Mouse (Mus musculus): ENCODE measurements around the gene Oip5. TPM values are rescaled to one million over a fixed set of nuclear protein-coding genes. Genes with fewer than 3 reads are reported as not detected.

Oip5 gene
- polyA plus RNA-seq, 1 experiment: 0.38 TPM

GRCm38 (mm10) chr2:119584282-119584681 lies 34.0 kb downstream of the Oip5 start:
- Histone ChIP-seq H3K27me3 (replicated peaks; ENCODE audit: control insufficient read depth, insufficient read depth, low read length) (no peaks in the 10 kb centered on the region), H3K27ac (ENCODE audit: insufficient read depth, low read depth, low read length) (no peak overlapping the region), H3K4me3 (ENCODE audit: insufficient read depth, low read depth, low read length) (no peak overlapping the region), H3K4me1 (ENCODE audit: control insufficient read depth, insufficient read depth, low read length) (no peaks in the 10 kb centered on the region), H3K36me3 (ENCODE audit: control insufficient read depth, insufficient read depth, low read length) (0 out of 2 replicates have a peak, but pooled peaks cover 1% of the 10 kb centered on the region)
- TF ChIP-seq POLR2A (IDR thresholded peaks at IDR 0.05; ENCODE audit: low read depth, low read length): no peak
- no peak for TF ChIP-seq CTCF (conservative IDR thresholded peaks at IDR 0.05; ENCODE audit: insufficient read depth, insufficient read length, low read depth, low read length)
- 87% methylated on average over 8 of the region's 8 CpGs for WGBS
- no peak for DNase-seq

GRCm38 (mm10) chr2:119583439-119583838 lies 34.8 kb downstream of the Oip5 start:
- H3K4me3 ChIP-seq (ENCODE audit: insufficient read depth, low read depth, low read length): no peak overlapping the region
- 0 out of 2 replicates have a peak, but pooled peaks cover 1% of the 10 kb centered on the region for H3K36me3 ChIP-seq (ENCODE audit: control insufficient read depth, insufficient read depth, low read length)
- no peaks in the 10 kb centered on the region for H3K27me3 ChIP-seq (replicated peaks; ENCODE audit: control insufficient read depth, insufficient read depth, low read length)
- no peak for TF ChIP-seq POLR2A (IDR thresholded peaks at IDR 0.05; ENCODE audit: low read depth, low read length)
- no peak for TF ChIP-seq CTCF (conservative IDR thresholded peaks at IDR 0.05; ENCODE audit: insufficient read depth, insufficient read length, low read depth, low read length)
- H3K27ac ChIP-seq (ENCODE audit: insufficient read depth, low read depth, low read length): no peak overlapping the region
- H3K4me1 ChIP-seq (ENCODE audit: control insufficient read depth, insufficient read depth, low read length): no peaks in the 10 kb centered on the region
- WGBS: 76% methylated on average over 2 of the region's 2 CpGs
- DNase-seq: no peak

GRCm38 (mm10) chr2:119581571-119581970 lies 36.7 kb downstream of the Oip5 start:
- 90% methylated on average over 3 of the region's 3 CpGs for WGBS
- no peak for DNase-seq
- Histone ChIP-seq H3K27me3 (replicated peaks; ENCODE audit: control insufficient read depth, insufficient read depth, low read length) (no peaks in the 10 kb centered on the region), H3K27ac (ENCODE audit: insufficient read depth, low read depth, low read length) (no peak overlapping the region), H3K4me1 (ENCODE audit: control insufficient read depth, insufficient read depth, low read length) (no peaks in the 10 kb centered on the region), H3K36me3 (ENCODE audit: control insufficient read depth, insufficient read depth, low read length) (0 out of 2 replicates have a peak, but pooled peaks cover 1% of the 10 kb centered on the region), H3K4me3 (ENCODE audit: insufficient read depth, low read depth, low read length) (no peak overlapping the region)
- TF ChIP-seq POLR2A (IDR thresholded peaks at IDR 0.05; ENCODE audit: low read depth, low read length) (no peak), CTCF (conservative IDR thresholded peaks at IDR 0.05; ENCODE audit: insufficient read depth, insufficient read length, low read depth, low read length) (no peak)

- Histone ChIP-seq H3K4me1 (ENCODE audit: control insufficient read depth, insufficient read depth, low read length) (peaks cover 4% of the 10 kb centered on the region; the same call in 1 of the 2 replicates), H3K4me3 (ENCODE audit: insufficient read depth, low read depth, low read length) (no peak overlapping the region), H3K27ac (ENCODE audit: insufficient read depth, low read depth, low read length) (no peak overlapping the region), H3K36me3 (ENCODE audit: control insufficient read depth, insufficient read depth, low read length) (peaks cover 3% of the 10 kb centered on the region; the same call in 1 of the 2 replicates), H3K27me3 (replicated peaks; ENCODE audit: control insufficient read depth, insufficient read depth, low read length) (no peaks in the 10 kb centered on the region)
- WGBS: 32% methylated on average over 1 of the region's 1 CpGs
- DNase-seq: peak; percentile 72
- TF ChIP-seq CTCF (conservative IDR thresholded peaks at IDR 0.05; ENCODE audit: insufficient read depth, insufficient read length, low read depth, low read length) (no peak), POLR2A (IDR thresholded peaks at IDR 0.05; ENCODE audit: low read depth, low read length) (no peak)
Measured at GRCm38 (mm10) chr2:119572471-119572870, 45.8 kb downstream of the Oip5 start.

GRCm38 (mm10) chr2:119566182-119566855 lies 52.0 kb downstream of the Oip5 start:
- H3K27ac ChIP-seq (ENCODE audit: insufficient read depth, low read depth, low read length): no peak overlapping the region
- TF ChIP-seq CTCF (conservative IDR thresholded peaks at IDR 0.05; ENCODE audit: insufficient read depth, insufficient read length, low read depth, low read length) (no peak), POLR2A (IDR thresholded peaks at IDR 0.05; ENCODE audit: low read depth, low read length) (no peak)
- no peak overlapping the region for H3K4me3 ChIP-seq (ENCODE audit: insufficient read depth, low read depth, low read length)
- DNase-seq: peak; percentile 88
- no peaks in the 10 kb centered on the region for H3K27me3 ChIP-seq (replicated peaks; ENCODE audit: control insufficient read depth, insufficient read depth, low read length)
- peaks cover 8% of the 10 kb centered on the region; the same call in 1 of the 2 replicates for H3K4me1 ChIP-seq (ENCODE audit: control insufficient read depth, insufficient read depth, low read length)
- H3K36me3 ChIP-seq (ENCODE audit: control insufficient read depth, insufficient read depth, low read length): no peaks in the 10 kb centered on the region; the same call in 1 of the 2 replicates
- 42% methylated on average over 7 of the region's 7 CpGs for WGBS

GRCm38 (mm10) chr2:119565284-119565683 lies 53.0 kb downstream of the Oip5 start:
- DNase-seq: no peak
- TF ChIP-seq POLR2A (IDR thresholded peaks at IDR 0.05; ENCODE audit: low read depth, low read length) (no peak), CTCF (conservative IDR thresholded peaks at IDR 0.05; ENCODE audit: insufficient read depth, insufficient read length, low read depth, low read length) (no peak)
- 85% methylated on average over 4 of the region's 4 CpGs for WGBS

GRCm38 (mm10) chr2:119561794-119562193 lies 56.5 kb downstream of the Oip5 start:
- H3K4me1 ChIP-seq (ENCODE audit: control insufficient read depth, insufficient read depth, low read length): peaks cover 12% of the 10 kb centered on the region
- no peak overlapping the region for H3K27ac ChIP-seq (ENCODE audit: insufficient read depth, low read depth, low read length)
- no peak overlapping the region for H3K4me3 ChIP-seq (ENCODE audit: insufficient read depth, low read depth, low read length)
- DNase-seq: no peak
- TF ChIP-seq POLR2A (IDR thresholded peaks at IDR 0.05; ENCODE audit: low read depth, low read length) (no peak), CTCF (conservative IDR thresholded peaks at IDR 0.05; ENCODE audit: insufficient read depth, insufficient read length, low read depth, low read length) (no peak)
- WGBS: 63% methylated on average over 3 of the region's 3 CpGs
- no peaks in the 10 kb centered on the region; the same call in 1 of the 2 replicates for H3K36me3 ChIP-seq (ENCODE audit: control insufficient read depth, insufficient read depth, low read length)
- no peaks in the 10 kb centered on the region for H3K27me3 ChIP-seq (replicated peaks; ENCODE audit: control insufficient read depth, insufficient read depth, low read length)

More at GRCm38 (mm10) chr2:119565284-119565683, 53.0 kb downstream of the Oip5 start:
- no peak overlapping the region for H3K27ac ChIP-seq (ENCODE audit: insufficient read depth, low read depth, low read length)
- no peaks in the 10 kb centered on the region; the same call in 1 of the 2 replicates for H3K36me3 ChIP-seq (ENCODE audit: control insufficient read depth, insufficient read depth, low read length)
- no peak overlapping the region for H3K4me3 ChIP-seq (ENCODE audit: insufficient read depth, low read depth, low read length)
- peaks cover 8% of the 10 kb centered on the region; the same call in 1 of the 2 replicates for H3K4me1 ChIP-seq (ENCODE audit: control insufficient read depth, insufficient read depth, low read length)
- no peaks in the 10 kb centered on the region for H3K27me3 ChIP-seq (replicated peaks; ENCODE audit: control insufficient read depth, insufficient read depth, low read length)

Other genes with a start within 250 kb of the Oip5 start
- 6.5 and 6.7 TPM in 2 replicates for gene Ino80, start 140.8 kb downstream of the Oip5 start, polyA plus RNA-seq (2012; rRNA removed)
- gene Exd1, start 70.8 kb downstream of the Oip5 start, polyA plus RNA-seq (2012; rRNA removed): 0.52 and 0.56 TPM in 2 replicates
- 129 and 135 TPM in 2 replicates for gene Chp1, start 70.8 kb downstream of the Oip5 start, polyA plus RNA-seq (2012; rRNA removed)
- 0.25 and 0.29 TPM in 2 replicates for gene Nusap1, start 171 bp downstream of the Oip5 start, polyA plus RNA-seq (2012; rRNA removed)
- gene Ndufaf1, start 44.4 kb upstream of the Oip5 start, polyA plus RNA-seq (2012; rRNA removed): 8.1 and 13.1 TPM in 2 replicates
- 7.8 and 10.9 TPM in 2 replicates for gene Rtf1, start 56.6 kb upstream of the Oip5 start, polyA plus RNA-seq (2012; rRNA removed)
- gene Itpka, start 123.9 kb upstream of the Oip5 start, polyA plus RNA-seq (2012; rRNA removed): 2.0 and 2.5 TPM in 2 replicates
- gene Ltk, start 142.0 kb upstream of the Oip5 start, polyA plus RNA-seq (2012; rRNA removed): 2.0 and 2.6 TPM in 2 replicates
- 13.8 and 16.7 TPM in 2 replicates for gene Rpap1, start 169.1 kb upstream of the Oip5 start, polyA plus RNA-seq (2012; rRNA removed)
- 2.5 and 3.0 TPM in 2 replicates for gene Tyro3, start 179.3 kb upstream of the Oip5 start, polyA plus RNA-seq (2012; rRNA removed)